Mouse (Mus musculus): ENCODE data around the gene Thnsl2.

- no peak for TF ChIP-seq CTCF (IDR thresholded peaks at IDR 0.05; ENCODE audit: low read depth)
- TF ChIP-seq EP300 (IDR thresholded peaks at IDR 0.05; ENCODE audit: low read depth): no peak
These were observed 60.8 kb downstream of the Thnsl2 start for GRCm38 (mm10) chr6:71083441-71083840.
